Mouse (Mus musculus): ENCODE measurements around the gene Angel2. TPM values are rescaled to one million over a fixed set of nuclear protein-coding genes. Genes with fewer than 3 reads are reported as not detected.
A peak's percentile ranks its signal among the peaks of the same experiment; 100 is the strongest.

The Angel2 gene
- polyA plus RNA-seq, 1 experiment = 41.7 TPM

- Histone ChIP-seq H3K4me1 (ENCODE audit: control insufficient read depth, insufficient read depth, low read length) (peaks cover 8% of the 10 kb centered on the region), H3K4me3 (ENCODE audit: insufficient read depth, low read length) (no peak overlapping the region), H3K27ac (ENCODE audit: insufficient read depth, low read depth, low read length) (no peak overlapping the region)
- TF ChIP-seq CTCF (IDR thresholded peaks at IDR 0.05; ENCODE audit: low read depth, low read length) (no peak), POLR2A (IDR thresholded peaks at IDR 0.05; ENCODE audit: borderline replicate concordance, low read depth, low read length) (no peak)
Measured at GRCm38 (mm10) chr1:190901082-190901481, 23.8 kb upstream of the Angel2 start.

GRCm38 (mm10) chr1:190904136-190904535 lies 20.8 kb upstream of the Angel2 start:
- Histone ChIP-seq H3K27ac (ENCODE audit: insufficient read depth, low read depth, low read length) (no peak overlapping the region), H3K4me1 (ENCODE audit: control insufficient read depth, insufficient read depth, low read length) (peaks cover 10% of the 10 kb centered on the region), H3K4me3 (ENCODE audit: insufficient read depth, low read length) (no peak overlapping the region)
- TF ChIP-seq CTCF (IDR thresholded peaks at IDR 0.05; ENCODE audit: low read depth, low read length) (no peak), POLR2A (IDR thresholded peaks at IDR 0.05; ENCODE audit: borderline replicate concordance, low read depth, low read length) (no peak)

GRCm38 (mm10) chr1:190904714-190905113 lies 20.2 kb upstream of the Angel2 start:
- Histone ChIP-seq H3K4me1 (ENCODE audit: control insufficient read depth, insufficient read depth, low read length) (peaks cover 16% of the 10 kb centered on the region), H3K27ac (ENCODE audit: insufficient read depth, low read depth, low read length) (no peak overlapping the region), H3K4me3 (ENCODE audit: insufficient read depth, low read length) (no peak overlapping the region)
- no peak for TF ChIP-seq CTCF (IDR thresholded peaks at IDR 0.05; ENCODE audit: low read depth, low read length)
- TF ChIP-seq POLR2A (IDR thresholded peaks at IDR 0.05; ENCODE audit: borderline replicate concordance, low read depth, low read length) = no peak

- no peak for TF ChIP-seq POLR2A (IDR thresholded peaks at IDR 0.05; ENCODE audit: borderline replicate concordance, low read depth, low read length)
- TF ChIP-seq CTCF (IDR thresholded peaks at IDR 0.05; ENCODE audit: low read depth, low read length) = no peak
- H3K27ac ChIP-seq (ENCODE audit: insufficient read depth, low read depth, low read length) = no peak overlapping the region
- H3K4me3 ChIP-seq (ENCODE audit: insufficient read depth, low read length) = peak overlapping the region; percentile 84
- peaks cover 18% of the 10 kb centered on the region for H3K4me1 ChIP-seq (ENCODE audit: control insufficient read depth, insufficient read depth, low read length)
Measured at GRCm38 (mm10) chr1:190910836-190911235, 14.1 kb upstream of the Angel2 start.

GRCm38 (mm10) chr1:190911415-190912123 lies 13.3 kb upstream of the Angel2 start, which contains the start of gene Rps6kc1:
Gene Rps6kc1, minus strand, starts transcription at chr1:190911770.
- Histone ChIP-seq H3K4me1 (ENCODE audit: control insufficient read depth, insufficient read depth, low read length) (peaks cover 18% of the 10 kb centered on the region), H3K27ac (ENCODE audit: insufficient read depth, low read depth, low read length) (peak within 1 kb of the TSS; percentile 9; the same call in 1 of the 2 replicates), H3K4me3 (ENCODE audit: insufficient read depth, low read length) (peak within 1 kb of the TSS; percentile 84)
- TF ChIP-seq POLR2A (IDR thresholded peaks at IDR 0.05; ENCODE audit: borderline replicate concordance, low read depth, low read length) = no peak
- TF ChIP-seq CTCF (IDR thresholded peaks at IDR 0.05; ENCODE audit: low read depth, low read length) = no peak

- Histone ChIP-seq H3K27ac (ENCODE audit: insufficient read depth, low read depth, low read length) (no peak overlapping the region), H3K4me1 (ENCODE audit: control insufficient read depth, insufficient read depth, low read length) (peaks cover 18% of the 10 kb centered on the region), H3K4me3 (ENCODE audit: insufficient read depth, low read length) (no peak overlapping the region)
- TF ChIP-seq CTCF (IDR thresholded peaks at IDR 0.05; ENCODE audit: low read depth, low read length) (no peak), POLR2A (IDR thresholded peaks at IDR 0.05; ENCODE audit: borderline replicate concordance, low read depth, low read length) (no peak)
Measured at GRCm38 (mm10) chr1:190912623-190913022, 12.3 kb upstream of the Angel2 start.

- no peak overlapping the region for H3K4me3 ChIP-seq (ENCODE audit: insufficient read depth, low read length)
- peaks cover 12% of the 10 kb centered on the region for H3K4me1 ChIP-seq (ENCODE audit: control insufficient read depth, insufficient read depth, low read length)
- no peak overlapping the region for H3K27ac ChIP-seq (ENCODE audit: insufficient read depth, low read depth, low read length)
- no peak for TF ChIP-seq POLR2A (IDR thresholded peaks at IDR 0.05; ENCODE audit: borderline replicate concordance, low read depth, low read length)
- no peak for TF ChIP-seq CTCF (IDR thresholded peaks at IDR 0.05; ENCODE audit: low read depth, low read length)
Measured at GRCm38 (mm10) chr1:190918938-190919337, 6.0 kb upstream of the Angel2 start.

GRCm38 (mm10) chr1:190919725-190920469 lies 5.0 kb upstream of the Angel2 start:
- TF ChIP-seq POLR2A (IDR thresholded peaks at IDR 0.05; ENCODE audit: borderline replicate concordance, low read depth, low read length) (no peak), CTCF (IDR thresholded peaks at IDR 0.05; ENCODE audit: low read depth, low read length) (no peak)

GRCm38 (mm10) chr1:190927311-190927710 lies 2.4 kb downstream of the Angel2 start:
- peaks cover 8% of the 10 kb centered on the region for H3K4me1 ChIP-seq (ENCODE audit: control insufficient read depth, insufficient read depth, low read length)
- TF ChIP-seq POLR2A (IDR thresholded peaks at IDR 0.05; ENCODE audit: borderline replicate concordance, low read depth, low read length) (no peak), CTCF (IDR thresholded peaks at IDR 0.05; ENCODE audit: low read depth, low read length) (no peak)
- no peak overlapping the region for H3K4me3 ChIP-seq (ENCODE audit: insufficient read depth, low read length)
- H3K27ac ChIP-seq (ENCODE audit: insufficient read depth, low read depth, low read length) = no peak overlapping the region

More at GRCm38 (mm10) chr1:190919725-190920469, 5.0 kb upstream of the Angel2 start:
- no peak overlapping the region for H3K27ac ChIP-seq (ENCODE audit: insufficient read depth, low read depth, low read length)
- no peak overlapping the region for H3K4me3 ChIP-seq (ENCODE audit: insufficient read depth, low read length)
- H3K4me1 ChIP-seq (ENCODE audit: control insufficient read depth, insufficient read depth, low read length) = peaks cover 12% of the 10 kb centered on the region
